Mouse (Mus musculus): Measurements from ENCODE around the gene Foxn3.

- TF ChIP-seq POLR2A (IDR thresholded peaks at IDR 0.05; ENCODE audit: insufficient read depth, low read length): no peak
- TF ChIP-seq CTCF (IDR thresholded peaks at IDR 0.05; ENCODE audit: low read depth, low read length): no peak
Measured at GRCm38 (mm10) chr12:99454394-99454793, 109.0 kb downstream of the Foxn3 start.

Measured in ES-Bruce4 (cell line).